Mouse (Mus musculus) right cerebral cortex, postnatal 14 days (tissue): Measurements from ENCODE around the gene Cul4a.

Experiments
- DNase-seq: peaks from one replicate; pipeline ENCODE4 v3.0.0; 2022

Gene Cul4a

DNA sequence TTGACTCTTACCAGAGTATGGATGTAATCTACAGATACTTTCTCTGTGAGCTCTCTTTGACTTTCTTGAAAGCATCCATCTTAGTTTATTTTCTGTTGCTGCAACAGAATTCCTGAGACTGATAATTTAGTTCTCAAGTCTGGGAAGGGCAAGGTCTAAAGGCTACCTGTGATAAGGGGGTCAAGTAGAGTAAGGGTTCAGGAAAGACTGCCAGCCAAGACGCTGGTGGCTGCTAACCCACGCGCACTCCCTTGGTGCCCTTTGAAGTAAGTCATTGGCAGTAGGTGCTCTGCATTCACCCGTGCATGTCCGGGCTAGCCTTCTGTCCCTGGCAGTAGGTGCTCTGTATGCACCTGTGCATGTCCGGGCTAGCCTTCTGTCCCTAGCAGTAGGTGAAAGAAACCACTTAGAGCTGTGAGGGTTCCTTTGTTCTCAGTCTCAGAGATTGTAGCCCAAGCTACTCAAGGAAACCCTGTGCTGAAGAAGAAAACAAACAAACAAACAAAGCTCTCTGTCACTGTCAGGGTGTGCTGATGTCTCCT, 34.3 kb downstream of the Cul4a start:
- DNase-seq, result no peak

DNA sequence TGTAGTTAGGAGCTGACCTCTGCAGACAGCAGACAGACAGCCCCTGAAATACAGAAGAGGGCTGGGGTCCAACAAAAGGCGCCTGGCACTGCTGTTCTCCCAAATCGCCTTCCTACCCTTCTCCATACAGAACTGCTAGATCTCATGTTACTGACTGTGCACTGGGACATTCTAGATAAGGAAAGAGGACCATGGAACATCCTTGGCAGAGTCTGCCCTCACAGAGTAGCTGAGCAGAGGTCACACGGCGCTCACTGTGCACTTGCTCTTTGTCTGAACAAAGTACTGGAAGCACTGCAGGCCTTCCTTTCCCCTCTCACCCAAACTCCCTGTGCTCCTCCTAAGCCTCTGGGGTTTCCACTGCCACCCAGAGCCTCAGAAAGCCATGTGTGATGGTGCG, 36.3 kb downstream of the Cul4a start:
- no peak for DNase-seq

DNA sequence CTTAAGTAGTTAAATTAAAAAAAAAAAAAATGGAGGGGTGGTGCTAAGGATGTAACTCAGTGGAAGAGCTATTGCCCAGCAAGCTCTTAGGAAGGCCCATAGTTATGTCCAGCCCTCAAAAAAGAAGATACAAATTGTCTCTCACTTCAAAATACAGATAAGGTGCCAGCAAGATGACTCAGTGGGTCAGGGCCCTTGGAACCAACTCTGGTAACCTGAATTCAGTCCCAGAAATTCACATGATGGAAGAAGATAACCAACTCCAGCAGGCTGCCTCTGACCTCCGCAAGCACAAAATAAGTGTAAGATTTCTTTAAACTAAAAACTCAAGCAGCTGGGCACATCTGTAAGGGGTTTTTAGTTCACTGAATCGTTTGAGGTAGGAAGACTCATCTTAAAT, 43.1 kb downstream of the Cul4a start:
- no peak for DNase-seq

DNA sequence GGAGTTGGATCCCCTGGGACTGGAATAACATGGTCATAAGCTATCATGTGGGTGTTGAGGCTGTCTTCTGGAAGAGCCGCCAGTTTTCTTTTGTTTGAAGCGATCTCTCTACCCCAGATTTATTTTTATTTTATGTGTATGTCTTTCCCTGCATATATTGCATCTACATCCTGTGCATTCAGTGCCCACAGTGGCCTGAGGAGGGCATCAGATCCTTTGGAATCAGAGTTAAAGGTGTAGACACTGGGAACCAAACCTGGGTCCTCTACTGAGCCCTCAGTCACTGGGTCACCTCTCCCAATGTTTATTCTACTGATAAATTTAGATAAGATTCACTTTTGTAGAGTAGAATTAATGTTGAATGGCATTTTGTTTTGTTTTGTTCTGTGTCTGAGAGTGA, 43.9 kb downstream of the Cul4a start:
- no peak for DNase-seq

DNA sequence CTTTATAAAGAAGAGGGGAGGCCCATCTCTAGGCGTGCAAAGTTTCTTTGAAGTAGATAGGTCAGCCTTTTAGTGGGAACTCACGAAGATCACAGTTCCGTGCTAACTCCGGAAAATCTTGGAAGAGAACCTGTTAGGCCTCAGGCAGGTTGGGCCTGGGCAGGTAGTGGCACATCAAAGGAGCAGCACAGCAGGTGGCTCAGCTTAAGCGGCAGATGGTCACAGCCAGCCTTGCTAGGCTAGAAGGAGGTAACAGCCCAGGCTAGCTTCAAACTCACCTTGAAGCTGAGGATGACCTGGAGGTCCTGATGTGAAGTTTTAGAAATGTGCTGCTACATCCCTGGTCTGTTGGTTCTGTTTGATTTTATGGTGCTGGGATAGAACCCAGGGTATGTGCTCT, 44.4 kb downstream of the Cul4a start:
- DNase-seq, result no peak

DNA sequence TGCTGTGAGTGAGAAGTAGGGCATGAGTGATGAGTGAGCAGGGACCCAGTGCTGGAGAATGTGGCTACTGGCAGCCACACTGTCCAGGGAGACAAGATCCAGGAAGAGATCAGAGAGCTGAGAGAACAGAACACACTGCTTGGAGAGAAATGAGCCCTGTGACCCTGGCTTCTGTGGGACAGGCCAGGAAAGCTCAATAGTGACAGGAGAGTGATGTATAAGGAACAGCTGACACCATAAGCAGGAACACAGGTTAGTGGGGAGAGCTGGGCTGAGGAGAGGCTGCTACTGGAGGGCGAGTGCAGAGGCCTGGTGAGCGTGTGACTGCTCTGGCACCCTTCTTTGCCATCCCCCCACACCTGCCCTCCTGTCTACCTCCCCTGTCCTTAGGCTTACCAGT, 45.5 kb downstream of the Cul4a start:
- DNase-seq, result no peak

DNA sequence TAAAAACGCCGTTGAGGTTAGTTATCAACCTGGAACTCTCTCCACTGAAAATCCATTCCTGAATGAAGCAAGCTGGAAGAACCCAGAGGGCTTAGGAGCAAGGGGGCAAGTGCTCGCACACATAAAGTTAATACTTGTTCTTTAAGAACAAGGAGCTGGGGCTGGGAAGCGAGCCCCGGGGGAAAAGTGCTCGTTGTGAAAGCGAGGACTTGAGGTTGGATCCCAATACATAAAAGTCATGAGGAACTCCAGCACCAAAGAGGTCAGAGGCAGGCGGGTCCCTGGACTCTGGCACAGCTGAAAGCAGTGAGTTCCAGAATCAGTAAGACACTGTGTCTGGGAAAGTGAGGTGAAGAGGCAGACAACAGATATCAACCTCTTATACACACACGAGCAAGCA, 48.7 kb downstream of the Cul4a start:
- DNase-seq, result no peak

DNA sequence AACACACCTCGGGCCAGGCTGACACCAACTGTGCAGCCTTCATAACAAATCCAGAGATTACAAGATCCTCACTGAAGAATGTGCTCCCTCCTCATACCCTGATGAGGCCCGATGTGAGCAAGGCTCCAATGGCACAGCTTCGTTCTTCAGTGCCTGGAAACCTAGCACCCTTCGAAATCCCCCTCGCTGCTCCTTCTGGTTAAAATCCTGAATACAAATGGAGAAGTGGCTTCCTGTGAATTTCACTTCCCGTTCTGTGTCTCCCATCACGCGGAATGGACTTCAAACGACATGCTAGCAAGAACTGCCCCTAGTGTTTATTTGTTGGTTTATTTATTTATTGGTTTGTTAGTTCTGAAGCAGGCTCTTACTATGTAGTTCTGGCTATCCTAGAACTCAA, 49.9 kb downstream of the Cul4a start:
- no peak for DNase-seq

DNA sequence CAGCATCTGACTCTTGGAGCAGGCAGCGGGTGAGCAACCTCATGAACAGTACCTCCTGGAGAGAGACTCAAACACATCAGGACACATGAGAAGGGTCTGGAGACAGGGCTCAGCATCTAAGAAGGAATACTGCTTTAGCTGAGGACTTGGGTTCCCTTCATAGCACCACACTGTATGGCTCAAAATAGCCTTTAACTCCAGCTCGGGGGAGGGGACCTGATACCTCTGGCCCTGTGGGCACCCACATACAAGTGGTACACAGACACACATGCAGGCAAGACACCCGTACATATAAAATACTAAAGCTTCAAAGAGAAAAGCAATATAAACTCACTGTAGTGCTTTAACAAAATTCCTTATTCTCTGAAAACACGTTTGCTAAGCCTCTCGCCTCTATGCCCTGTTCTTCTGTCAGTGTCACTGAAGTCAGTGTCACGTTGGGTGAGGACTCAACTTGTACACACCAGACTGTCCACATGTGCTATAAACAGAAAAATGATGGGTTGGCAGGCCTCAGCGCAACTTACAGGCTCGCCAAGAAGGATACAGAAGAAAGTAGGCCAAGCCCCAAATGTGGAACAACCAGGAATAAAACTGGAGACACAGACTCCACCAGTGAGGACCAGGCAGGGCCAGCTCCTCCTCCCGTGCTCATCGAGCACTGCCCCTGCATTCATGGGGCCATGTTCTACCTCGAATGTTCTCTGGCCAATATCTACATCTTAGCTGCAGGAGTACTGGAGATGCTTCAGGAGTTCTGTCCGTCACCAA, 51.1 kb downstream of the Cul4a start:
- peak; percentile 21 for DNase-seq

DNA sequence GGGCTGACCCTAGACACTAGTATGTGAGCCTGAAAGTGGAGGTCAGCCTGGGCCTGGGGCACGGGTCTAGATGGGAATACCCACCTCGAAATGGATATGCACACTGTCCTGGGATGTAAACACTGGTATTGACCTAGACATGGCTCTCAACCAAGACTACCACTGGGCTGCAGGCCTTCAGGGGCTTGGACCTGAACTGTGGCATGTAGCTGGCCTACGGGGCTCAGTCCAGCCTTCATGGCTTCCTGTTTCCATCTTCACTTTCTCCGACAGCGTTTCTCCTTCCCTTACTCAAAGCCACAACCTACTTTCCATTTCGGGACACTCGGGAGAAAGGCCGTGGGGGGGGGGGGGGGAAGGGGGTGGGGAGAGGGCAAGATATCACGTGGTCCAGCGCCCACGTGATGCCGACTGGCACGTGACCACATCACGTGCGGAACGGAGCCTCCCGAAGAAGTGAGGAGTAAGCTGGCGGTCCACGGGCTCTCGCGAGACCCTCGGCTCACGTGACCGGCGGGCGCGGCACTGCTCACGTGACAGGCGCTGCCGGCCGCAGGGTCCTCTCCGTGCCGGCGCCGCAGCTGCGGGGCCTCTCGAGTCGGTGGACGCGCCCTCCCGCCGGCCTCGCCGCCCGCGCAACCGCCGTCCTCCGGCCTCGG, 53.4 kb downstream of the Cul4a start, which contains the start of gene Lamp1:
TSS of gene Lamp1 (plus strand) at position 444 of the 659 bp plus-strand sequence.
- peak; percentile 100 for DNase-seq

DNA sequence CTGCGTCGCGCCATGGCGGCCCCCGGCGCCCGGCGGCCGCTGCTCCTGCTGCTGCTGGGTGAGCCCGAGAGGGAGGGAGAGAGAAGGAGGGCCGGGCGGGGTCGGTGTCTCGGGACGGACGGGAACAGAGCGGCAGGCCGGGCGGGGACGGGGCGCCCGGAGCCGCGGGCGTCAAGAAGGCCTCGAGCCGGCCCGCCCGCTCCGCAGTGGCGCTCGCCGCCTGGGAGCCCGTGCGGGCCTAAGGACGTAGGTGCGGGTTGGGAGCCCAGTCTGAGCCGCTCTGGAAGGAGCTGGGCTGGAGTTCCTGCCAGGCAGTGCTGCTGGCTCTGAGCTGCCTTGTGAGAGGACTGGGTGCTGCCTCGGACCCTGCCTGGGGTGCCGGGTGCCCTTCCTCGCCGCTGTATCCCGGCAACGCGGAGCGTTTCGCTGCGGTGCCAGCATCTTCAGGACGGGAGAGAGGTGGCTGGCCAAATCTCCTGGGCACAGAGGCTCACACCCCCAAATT, 54.0 kb downstream of the Cul4a start:
- DNase-seq, result no peak

DNA sequence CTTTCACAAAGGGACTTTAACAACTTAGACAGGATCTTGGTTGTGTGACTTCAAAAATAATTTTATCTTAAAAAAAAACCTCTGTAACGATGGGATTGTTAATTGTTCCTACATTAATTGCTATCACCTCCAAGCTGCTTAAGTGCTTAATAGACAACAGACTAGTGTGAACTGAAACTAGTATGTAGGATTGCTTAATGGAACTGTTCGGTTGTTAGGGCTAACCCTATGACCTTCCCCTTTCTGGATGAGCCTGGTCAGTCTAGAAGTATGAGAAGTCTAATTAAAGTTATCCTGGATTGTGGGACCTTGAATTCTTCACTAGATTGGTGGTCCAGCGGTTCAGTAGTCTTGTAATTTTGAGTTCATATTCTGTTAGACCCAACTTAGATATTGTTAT, 55.3 kb downstream of the Cul4a start:
- no peak for DNase-seq

DNA sequence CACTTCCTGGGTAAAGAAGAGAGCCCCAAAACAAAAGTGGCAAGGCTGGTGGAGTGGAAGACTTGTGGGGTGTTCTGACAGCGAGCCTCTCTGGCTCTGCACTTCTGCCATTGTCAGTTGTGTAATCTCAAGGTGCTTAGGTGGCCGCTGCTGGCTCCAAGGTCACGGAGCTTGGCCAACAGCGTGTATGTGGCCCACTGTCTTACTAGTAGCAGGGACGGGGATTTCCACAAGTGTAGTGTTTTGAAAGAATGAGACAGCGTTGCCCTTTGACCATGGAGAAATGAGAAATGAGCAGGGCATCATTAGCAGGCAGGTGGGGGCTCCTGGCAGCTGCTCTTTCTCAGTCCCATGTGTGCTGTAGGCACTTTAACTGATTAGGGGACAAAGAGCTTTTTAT, 56.7 kb downstream of the Cul4a start:
- DNase-seq, result no peak

DNA sequence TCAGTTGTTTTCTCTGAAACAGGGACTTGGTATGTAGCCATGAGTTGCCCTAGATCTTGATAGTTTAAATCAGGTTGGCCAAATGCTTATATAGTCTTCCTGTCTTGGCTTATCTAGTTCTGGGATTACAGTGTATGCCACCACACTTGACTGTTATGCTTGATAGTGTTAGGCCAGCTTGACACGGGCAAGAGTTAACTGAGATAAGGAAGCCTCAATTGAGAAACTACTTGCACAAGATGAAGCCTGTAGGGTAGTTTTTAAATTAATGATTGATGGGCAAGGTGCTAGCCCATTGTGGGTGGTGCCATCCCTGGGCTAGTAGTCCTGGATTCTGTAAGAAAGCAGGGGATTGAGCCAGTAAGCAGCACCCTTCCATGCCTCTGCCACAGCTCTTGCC, 58.1 kb downstream of the Cul4a start:
- no peak for DNase-seq

DNA sequence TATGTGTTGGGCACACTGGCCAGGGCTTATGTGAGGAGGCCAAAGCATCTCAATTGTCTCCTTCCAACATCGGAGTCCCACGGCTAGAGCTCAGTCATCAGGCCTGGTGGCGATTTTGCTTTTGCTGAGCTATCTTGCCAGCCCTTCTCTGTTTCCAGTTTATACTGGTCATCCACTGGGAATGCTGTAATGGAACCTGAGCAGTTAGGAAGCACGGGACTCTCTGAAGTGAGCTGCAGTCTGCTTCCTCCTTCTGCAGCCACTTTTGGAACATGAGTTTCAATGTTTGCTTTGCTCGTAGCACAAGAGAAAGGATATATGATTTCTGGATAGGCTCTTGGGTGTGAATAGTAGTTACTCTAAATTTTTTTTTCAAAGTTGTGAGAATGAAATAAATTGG, 58.9 kb downstream of the Cul4a start:
- DNase-seq, result no peak

DNA sequence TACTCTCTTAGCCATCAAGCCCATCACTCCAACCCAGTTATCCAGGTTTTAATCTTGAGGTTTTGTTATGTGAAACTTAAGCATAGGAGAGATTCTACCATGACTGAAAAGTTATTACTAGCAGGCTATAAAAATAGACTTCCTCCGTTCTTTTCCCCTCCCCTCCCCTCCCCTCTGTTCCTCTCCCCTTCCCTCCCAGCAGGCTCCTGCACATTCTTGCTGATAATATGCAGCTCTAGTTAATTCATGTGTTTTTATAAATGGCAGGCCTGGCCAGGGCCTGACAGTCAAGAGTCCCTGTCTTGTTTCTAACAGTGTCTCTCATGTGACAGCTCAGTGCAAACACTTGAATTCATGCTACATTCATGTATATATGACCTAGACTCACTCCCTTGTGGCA, 65.1 kb downstream of the Cul4a start:
- no peak for DNase-seq

DNA sequence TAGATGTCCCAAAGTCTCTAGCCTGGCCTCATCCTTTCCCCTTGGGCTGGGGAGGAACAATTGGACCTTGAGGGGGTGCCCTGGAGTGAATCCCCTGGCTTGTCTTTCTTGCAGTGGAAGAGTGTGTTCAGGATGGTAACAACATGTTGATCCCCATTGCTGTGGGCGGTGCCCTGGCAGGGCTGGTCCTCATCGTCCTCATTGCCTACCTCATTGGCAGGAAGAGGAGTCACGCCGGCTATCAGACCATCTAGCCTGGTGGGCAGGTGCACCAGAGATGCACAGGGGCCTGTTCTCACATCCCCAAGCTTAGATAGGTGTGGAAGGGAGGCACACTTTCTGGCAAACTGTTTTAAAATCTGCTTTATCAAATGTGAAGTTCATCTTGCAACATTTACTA, 68.9 kb downstream of the Cul4a start:
- DNase-seq, result no peak

DNA sequence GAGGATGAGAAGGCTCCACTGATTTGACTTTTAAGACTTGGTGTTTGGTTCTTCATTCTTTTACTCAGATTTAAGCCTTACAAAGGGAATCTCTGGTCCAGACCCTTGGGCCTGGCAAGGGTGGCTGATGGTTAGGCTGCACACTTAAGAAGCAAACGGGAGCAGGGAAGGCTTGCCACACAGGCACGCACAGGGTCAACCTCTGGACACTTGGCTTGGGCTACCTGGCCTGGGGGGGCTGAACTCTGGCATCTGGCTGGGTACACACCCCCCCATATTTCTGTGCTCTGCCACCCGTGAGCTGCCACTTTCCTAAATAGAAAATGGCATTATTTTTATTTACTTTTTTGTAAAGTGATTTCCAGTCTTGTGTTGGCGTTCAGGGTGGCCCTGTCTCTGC, 69.4 kb downstream of the Cul4a start:
- no peak for DNase-seq

DNA sequence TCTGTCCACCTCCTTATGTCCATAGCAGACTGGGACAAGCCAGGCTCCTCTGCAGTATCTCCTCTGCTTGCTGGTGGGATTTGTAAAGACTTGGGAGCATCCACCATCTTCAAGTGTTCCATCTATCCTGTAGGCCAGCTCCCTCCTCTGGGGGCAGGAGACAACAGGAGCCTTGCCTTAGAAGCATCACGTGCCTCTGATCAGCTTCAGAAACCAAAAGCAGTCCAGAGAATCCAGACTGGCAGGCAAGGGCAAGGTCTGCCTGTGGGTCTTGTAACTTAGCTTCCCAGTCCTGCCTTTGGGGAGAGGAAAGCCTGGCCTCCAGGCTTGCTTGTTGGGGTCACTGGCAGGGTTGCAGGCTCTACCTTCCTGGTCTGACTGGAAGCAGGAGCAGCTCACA, 70.2 kb downstream of the Cul4a start:
- no peak for DNase-seq

DNA sequence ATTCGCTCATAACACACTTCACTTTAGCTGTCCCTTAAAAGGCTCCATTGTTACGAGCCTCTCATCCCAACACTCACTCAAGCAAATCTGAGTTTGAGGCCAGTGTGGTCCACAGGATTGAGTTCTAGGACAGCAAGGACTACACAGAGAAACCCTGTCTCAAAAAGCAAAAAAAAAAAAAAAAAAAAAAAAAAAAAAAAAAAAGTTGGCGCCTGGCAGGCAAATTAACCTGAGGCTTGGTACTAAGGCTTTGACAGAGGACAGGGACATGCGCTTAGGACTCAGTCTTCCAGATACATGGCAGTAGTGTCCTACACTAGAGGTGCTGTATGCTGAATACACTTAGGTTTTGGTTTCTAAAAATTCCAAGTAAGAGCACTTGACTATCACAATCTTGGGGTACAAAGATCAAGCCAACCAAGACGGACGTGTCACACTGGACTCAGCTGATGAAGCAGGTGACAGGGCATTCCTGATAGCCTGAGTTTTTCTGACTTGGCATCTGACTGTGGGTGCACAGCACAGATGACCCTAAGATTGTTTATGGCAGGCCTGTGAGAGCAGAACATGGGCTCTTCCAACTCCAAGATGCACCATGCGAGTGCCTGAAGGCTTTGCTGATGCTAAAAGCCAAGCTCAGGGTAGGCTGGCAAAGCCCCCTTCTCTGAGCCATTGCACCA, 71.9 kb downstream of the Cul4a start:
- no peak for DNase-seq

DNA sequence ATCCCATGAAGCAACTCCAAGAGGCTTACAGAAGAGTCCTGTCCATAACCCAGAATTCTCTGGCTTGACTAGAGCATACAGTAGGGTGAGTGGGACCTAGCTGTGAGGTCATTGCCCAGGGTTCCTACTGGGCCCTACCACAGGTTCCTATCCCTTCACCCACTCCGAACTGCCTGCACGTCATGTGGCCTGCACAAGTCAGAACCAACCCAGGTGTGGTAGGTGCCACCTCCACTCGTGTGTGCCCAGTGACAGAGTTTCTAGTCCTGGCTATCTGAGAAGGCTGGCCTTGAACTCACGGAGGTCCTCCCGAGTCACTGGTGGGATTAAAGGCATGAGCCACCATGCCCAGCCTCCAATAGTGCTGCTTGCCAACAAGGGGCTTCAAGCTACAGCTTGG, 72.7 kb downstream of the Cul4a start:
- DNase-seq, result no peak

DNA sequence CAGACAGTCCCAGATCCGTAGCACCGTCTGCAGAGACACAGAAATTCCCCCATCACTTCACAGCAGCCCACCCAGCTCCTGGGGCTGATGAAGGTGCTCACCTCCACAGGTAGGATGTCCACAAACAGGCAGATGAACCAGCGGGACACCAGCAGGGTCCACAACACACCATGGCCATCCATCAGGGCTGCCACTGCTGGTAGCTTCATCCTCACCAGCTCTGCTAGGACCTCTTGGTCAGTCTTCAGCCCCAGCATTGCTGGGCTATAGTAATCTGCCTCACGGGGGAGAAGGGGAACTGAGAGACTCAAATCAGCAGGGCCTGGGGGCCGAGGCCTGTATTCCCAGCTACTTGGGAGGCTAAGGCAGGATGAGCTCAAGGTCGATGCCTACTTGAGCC, 74.1 kb downstream of the Cul4a start:
- DNase-seq, result no peak

DNA sequence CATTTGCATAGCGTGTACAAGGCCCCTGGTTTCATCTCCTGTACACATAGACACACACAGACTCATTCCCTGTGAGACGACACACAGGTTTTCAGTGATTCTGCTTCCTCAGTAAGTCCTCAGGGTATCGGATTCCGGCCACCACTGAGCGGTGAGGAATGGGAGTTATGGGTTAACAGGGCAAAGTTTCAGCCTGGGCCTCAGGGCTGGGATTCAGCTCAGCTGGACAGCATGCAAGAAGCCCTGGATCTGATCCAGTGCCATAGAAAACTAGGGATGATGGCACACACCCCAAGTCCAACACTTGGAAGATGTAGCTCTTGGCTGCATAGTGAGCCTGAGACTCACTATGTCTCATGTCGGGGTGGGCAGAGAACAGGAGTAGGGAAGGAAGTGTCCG, 74.5 kb downstream of the Cul4a start:
- DNase-seq, result no peak

DNA sequence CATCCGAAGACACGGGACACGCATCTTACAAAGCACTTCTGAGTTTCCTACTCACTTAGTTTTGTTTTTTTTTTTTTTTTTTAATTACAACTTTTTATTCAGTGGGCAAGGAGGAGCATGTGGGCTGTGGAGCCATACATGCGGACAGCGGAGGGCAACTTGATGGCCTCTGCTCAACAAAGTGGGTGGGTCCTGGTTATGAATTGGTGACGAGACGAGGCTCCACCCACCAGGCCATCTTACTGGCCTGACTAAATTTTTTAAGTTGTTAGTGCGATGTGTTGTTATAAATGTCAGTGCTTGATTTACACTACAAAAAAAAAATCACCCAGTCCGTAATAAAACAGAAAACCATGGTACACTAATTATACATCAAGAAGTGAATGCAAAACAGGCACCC, 75.0 kb downstream of the Cul4a start:
- DNase-seq, result no peak
